Mouse (Mus musculus): Measurements from ENCODE around the gene Chadl.

GRCm38 (mm10) chr15:81729241-81729791, 32.2 kb upstream of the Chadl start:
- TF ChIP-seq CTCF (IDR thresholded peaks at IDR 0.05; ENCODE audit: low read depth) (no peak), EP300 (optimal IDR thresholded peaks at IDR 0.05) (no peak)
